Mouse (Mus musculus) hindbrain, postnatal 0 days (tissue): ENCODE results near the gene Klhdc8b. TPM values are rescaled to one million over a fixed set of nuclear protein-coding genes. Genes with fewer than 3 reads are reported as not detected.

Experiments
- ATAC-seq: fragments of 200-750 bp; cut with Nextera tagmentation; 2 replicates; pipeline ENCODE4 v1.8.0; 2017; ENCODE audit warnings: mild to moderate bottlenecking, moderate TSS enrichment, moderate library complexity
- DNase-seq: peaks from one replicate; pipeline ENCODE4 v3.0.0-alpha.2; 2015; ENCODE audit warnings: low spot score
- H3K27ac ChIP-seq: fragments of 300-500 bp; sonication (generic); 2 replicates; pipeline ENCODE4 v1.5.1; 2014; ENCODE audit warnings: mild to moderate bottlenecking
- H3K27me3 ChIP-seq: fragments of 300-500 bp; sonication (generic); 2 replicates; pipeline ENCODE4 v1.6.1; 2014; ENCODE audit warnings: low read length, mixed read lengths; ENCODE audit not compliant: insufficient read depth
- H3K36me3 ChIP-seq: fragments of 300-500 bp; sonication (generic); 2 replicates; pipeline ENCODE4 v1.6.1; 2014; ENCODE audit warnings: low read length, mixed read lengths; ENCODE audit not compliant: insufficient read depth
- H3K4me1 ChIP-seq: fragments of 300-500 bp; sonication (generic); 2 replicates; pipeline ENCODE4 v1.6.1; 2014; ENCODE audit warnings: antibody characterized with exemption, low read length, mixed read lengths; ENCODE audit not compliant: insufficient read depth
- H3K4me2 ChIP-seq: fragments of 300-500 bp; sonication (generic); 2 replicates; pipeline ENCODE4 v1.6.1; 2014; ENCODE audit warnings: low read depth, mild to moderate bottlenecking, low read length, moderate library complexity, mixed read lengths
- H3K4me3 ChIP-seq: fragments of 300-500 bp; sonication (generic); 2 replicates; pipeline ENCODE4 v1.5.1; 2014; ENCODE audit warnings: low read length
- H3K9ac ChIP-seq: fragments of 300-500 bp; sonication (generic); replicated peaks from 2 replicates; pipeline ENCODE4 v1.6.1; 2014; ENCODE audit warnings: mild to moderate bottlenecking, low read length, moderate library complexity, mixed read lengths
- H3K9me3 ChIP-seq: fragments of 300-500 bp; sonication (generic); 2 replicates; pipeline ENCODE4 v1.6.1; 2016; ENCODE audit warnings: low read length, mixed read lengths
- CTCF ChIP-seq: IDR thresholded peaks from 2 replicates; pipeline ENCODE4 v1.5.1; 2016; ENCODE audit warnings: antibody characterized with exemption, control low read depth, low read depth
- WGBS: fragments of 180-500 bp; shearing (Covaris S2); extraction: QIAGEN DNeasy Blood & Tissue Kit; methylation state at CpG from one replicate; pipeline ENCODE4 v1.1.7; 2014; 5-methylcytosine and 5-hydroxymethylcytosine counted together
- polyA plus RNA-seq: library from polyadenylated mRNA; unstranded; fragments of >200 nt; fragmentation: Nextera tagmentation; extraction: Ambion mirVana; gene quantifications from 2 replicates; pipeline ENCODE4 v1.2.1, GENCODE M21; 2015
- total RNA-seq: library from RNA; depleted of rRNA; stranded (reverse); fragments of >200 nt; gene quantifications from 2 replicates; pipeline ENCODE4 v1.2.3, GENCODE M21; 2014

Klhdc8b gene
- total and polyA plus RNA-seq, 2 experiments from 2014 or later, result 46.5 to 72.8 TPM

DNA sequence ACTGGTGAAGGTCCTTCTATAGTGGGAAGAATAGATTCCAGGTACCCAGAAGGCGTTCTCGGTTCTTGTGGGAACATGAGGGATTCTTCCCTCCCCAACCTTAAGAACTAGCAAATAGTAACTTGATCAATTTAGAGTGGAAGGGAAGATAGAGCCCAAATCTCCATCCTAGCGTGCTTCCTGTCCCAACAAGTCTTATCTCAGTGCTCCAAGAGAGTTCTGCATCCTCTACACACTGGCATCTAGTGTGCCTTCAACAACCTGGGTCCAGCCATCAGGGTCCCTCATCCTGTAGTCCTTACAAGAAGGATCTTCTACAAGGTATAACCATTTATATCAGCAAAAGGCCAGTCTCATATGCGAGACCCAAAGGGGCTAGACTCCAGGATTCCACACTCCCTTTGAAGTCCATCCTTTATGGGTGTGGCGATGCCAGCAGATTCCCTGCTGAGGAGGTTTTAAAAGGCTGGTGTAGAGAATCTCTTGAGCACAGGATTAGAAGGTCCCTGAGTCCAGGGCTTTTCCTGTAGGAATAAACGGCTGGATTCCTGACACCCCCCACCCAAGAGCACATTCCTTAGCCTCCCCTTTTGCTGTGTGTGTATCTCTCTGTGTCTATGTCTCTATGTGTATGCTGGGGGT, 9.7 kb downstream of the Klhdc8b start:
- H3K9ac ChIP-seq, result peak overlapping the region; percentile 66
- WGBS, result 47% methylated on average over 6 of the region's 6 CpGs
- DNase-seq (peak; percentile 7), ATAC-seq (no peak)
- H3K4me1 ChIP-seq, result peaks cover 27% of the 10 kb centered on the region
- no peaks in the 10 kb centered on the region for H3K27me3 ChIP-seq
- no peak for TF ChIP-seq CTCF
- no peaks in the 10 kb centered on the region for H3K9me3 ChIP-seq
- peaks cover 5% of the 10 kb centered on the region; the same call in 1 of the 2 replicates for H3K36me3 ChIP-seq
- peak overlapping the region; percentile 74 for H3K27ac ChIP-seq
- peak overlapping the region; percentile 79 for H3K4me2 ChIP-seq
- peak overlapping the region; percentile 56 for H3K4me3 ChIP-seq

DNA sequence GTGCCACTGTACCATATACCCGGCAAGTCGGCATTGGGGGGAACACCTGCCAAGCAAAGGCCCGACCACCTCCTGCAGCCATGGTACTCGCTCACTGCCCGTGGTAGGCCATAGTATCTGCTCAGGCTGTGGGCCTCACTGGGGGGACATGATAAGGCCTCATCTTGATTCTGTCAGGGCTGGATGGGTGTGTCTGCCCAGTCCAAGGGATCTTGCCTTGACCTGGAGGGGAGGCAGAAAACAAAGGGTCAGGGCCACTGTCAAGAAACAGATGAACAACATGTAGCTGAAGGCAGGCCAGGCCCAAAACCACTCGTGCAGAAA, 10.2 kb downstream of the Klhdc8b start:
- Histone ChIP-seq H3K9me3 (no peaks in the 10 kb centered on the region), H3K4me2 (peak overlapping the region; percentile 79), H3K36me3 (peaks cover 5% of the 10 kb centered on the region; the same call in 1 of the 2 replicates), H3K27ac (peak overlapping the region; percentile 74), H3K27me3 (no peaks in the 10 kb centered on the region), H3K4me3 (0 out of 2 replicates have a peak overlapping the region, but pooled peaks have one; percentile 56), H3K4me1 (peaks cover 27% of the 10 kb centered on the region), H3K9ac (peak overlapping the region; percentile 4; the same call in 1 of the 2 replicates)
- DNase-seq (no peak), ATAC-seq (no peak)
- WGBS, result 73% methylated on average over 6 of the region's 6 CpGs
- no peak for TF ChIP-seq CTCF

DNA sequence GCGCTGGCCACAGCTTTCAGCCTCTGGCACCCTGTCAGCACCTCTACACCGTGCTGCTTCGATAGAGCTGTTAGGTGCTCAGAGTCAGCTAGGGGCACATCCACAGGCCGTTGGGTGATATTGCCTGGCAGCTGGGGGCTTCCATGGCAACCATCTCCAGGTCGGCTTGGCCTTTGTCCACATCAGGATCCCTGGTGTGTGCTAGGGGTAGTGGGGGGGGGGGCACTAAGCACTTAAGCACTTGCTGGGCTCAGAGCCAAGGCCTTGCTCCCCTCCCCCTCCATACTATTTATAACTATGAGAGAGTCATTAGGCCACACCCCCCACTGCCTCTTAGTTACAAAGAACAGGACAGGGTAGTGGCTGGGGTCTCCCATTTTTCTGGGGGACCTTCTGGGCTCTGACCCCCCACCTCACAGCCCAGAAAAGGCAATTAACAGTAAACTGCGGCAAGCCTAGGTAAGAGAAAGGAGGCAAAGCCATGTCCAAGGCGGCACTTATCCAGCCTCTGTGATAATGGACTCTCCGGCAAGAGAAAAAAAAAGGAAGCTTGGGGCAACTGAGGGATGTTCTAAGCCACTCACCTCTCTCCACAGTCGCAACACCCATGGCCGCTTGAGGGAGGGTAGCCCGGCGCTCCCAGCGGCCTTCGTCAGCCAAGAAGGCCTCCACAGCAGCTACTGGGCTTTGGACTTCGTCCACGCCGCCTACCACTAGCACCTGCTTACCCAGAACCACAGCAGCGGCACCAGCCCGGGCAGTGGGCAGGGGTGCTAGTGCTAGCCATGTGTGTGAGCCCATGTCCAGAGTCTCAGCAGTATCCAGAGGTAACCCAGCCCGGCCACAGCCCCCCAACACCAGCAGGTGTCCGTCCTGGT, 10.8 kb downstream of the Klhdc8b start:
- peak overlapping the region; percentile 4; the same call in 1 of the 2 replicates for H3K9ac ChIP-seq
- H3K4me3 ChIP-seq, result peak overlapping the region; percentile 18
- H3K27ac ChIP-seq, result peak overlapping the region; percentile 74
- H3K4me1 ChIP-seq, result peaks cover 27% of the 10 kb centered on the region
- no peaks in the 10 kb centered on the region for H3K27me3 ChIP-seq
- no peak for TF ChIP-seq CTCF
- peak; percentile 76 for DNase-seq
- peaks cover 5% of the 10 kb centered on the region; the same call in 1 of the 2 replicates for H3K36me3 ChIP-seq
- 43% methylated on average over 21 of the region's 21 CpGs for WGBS
- H3K4me2 ChIP-seq, result peak overlapping the region; percentile 79
- H3K9me3 ChIP-seq, result no peaks in the 10 kb centered on the region
- ATAC-seq, result peak; percentile 24

DNA sequence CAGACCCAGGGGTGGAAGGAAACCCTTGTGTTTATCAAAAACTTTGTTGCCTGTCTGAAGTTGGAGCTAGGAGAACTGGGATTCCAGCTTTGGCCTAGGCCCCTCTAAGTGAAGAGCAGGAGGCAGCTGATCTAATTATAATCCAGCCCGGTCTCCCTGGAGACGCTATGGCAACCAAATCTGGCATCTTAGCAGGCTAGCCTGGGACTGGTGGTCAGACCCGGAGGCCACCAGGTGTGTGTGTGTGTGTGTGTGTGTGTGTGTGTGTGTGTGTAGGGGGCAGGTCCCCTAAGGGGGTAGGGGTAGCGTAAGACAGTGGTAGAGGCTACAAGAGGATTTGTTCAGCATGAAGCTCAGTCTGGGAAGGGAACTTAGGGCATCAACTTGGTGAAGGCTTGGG, 11.5 kb downstream of the Klhdc8b start:
- no peak overlapping the region for H3K4me3 ChIP-seq
- no peaks in the 10 kb centered on the region for H3K9me3 ChIP-seq
- H3K36me3 ChIP-seq, result peaks cover 5% of the 10 kb centered on the region; the same call in 1 of the 2 replicates
- H3K27me3 ChIP-seq, result no peaks in the 10 kb centered on the region
- TF ChIP-seq CTCF, result no peak
- WGBS, result 19% methylated on average over 4 of the region's 4 CpGs
- peak; percentile 85 for DNase-seq
- peak overlapping the region; percentile 74; the same call in 1 of the 2 replicates for H3K27ac ChIP-seq
- ATAC-seq, result peak; percentile 44
- H3K4me1 ChIP-seq, result peaks cover 27% of the 10 kb centered on the region
- H3K9ac ChIP-seq, result 0 out of 2 replicates have a peak overlapping the region, but pooled peaks have one; percentile 4
- peak overlapping the region; percentile 79 for H3K4me2 ChIP-seq

DNA sequence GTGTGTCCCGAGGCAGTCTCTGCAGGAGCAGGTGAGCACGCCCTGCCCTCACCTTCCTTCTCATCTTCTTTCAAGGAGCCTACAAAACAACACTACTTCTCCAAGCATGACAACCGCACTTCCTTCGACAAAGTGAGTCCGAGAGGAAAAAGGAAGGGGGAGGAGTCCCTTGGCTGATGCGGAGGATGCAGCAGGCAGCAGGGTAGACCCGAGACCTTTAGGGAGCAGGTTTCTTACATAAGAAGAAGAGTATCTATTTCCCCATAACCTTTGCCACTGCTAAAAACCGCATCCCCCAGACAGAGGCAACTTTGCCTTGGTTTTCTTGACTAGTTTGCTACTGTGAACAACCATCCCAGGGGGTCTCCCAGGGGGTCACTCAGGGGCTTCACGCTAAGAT, 16.3 kb downstream of the Klhdc8b start:
- 74% methylated on average over 9 of the region's 9 CpGs for WGBS

DNA sequence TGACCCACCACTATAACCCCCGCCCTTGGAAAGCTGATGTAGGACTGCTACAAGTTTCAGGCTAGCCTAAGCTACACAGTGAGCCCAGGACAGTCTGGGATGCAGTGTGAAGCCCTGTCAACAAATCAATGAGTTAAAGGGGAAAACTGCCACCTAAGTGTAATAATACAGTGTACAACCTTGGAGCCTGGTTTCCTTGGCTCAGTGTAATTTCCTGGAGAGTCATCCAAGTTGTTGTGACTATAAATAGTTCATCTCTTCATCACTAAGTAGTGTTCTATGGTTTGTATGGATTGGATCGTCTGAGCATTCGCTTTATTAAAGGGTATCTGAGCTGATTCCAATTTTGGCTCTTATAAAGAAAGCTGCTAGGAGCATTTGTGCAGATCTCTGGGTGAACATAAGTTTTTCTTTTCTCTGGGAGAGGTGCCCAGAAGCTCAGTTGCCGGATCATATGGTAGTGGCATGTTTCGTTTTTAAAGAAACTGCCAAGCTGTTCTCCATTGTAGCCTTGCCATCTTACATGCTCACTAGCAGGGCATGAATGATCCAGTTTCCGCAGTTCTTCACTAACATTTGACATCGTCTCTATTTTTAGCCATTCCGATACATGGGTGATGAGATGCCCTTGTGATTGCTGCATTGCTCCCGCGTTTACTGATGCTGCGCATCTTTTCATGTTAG, 20.0 kb downstream of the Klhdc8b start:
- Histone ChIP-seq H3K4me1 (peaks cover 4% of the 10 kb centered on the region; the same call in 1 of the 2 replicates), H3K4me2 (no peak overlapping the region), H3K9me3 (no peaks in the 10 kb centered on the region), H3K27me3 (no peaks in the 10 kb centered on the region), H3K36me3 (no peaks in the 10 kb centered on the region), H3K4me3 (no peak overlapping the region), H3K9ac (no peak overlapping the region), H3K27ac (no peak overlapping the region)
- DNase-seq (no peak), ATAC-seq (no peak)
- no peak for TF ChIP-seq CTCF
- WGBS, result 66% methylated on average over 11 of the region's 11 CpGs

More for the DNA sequence above, 16.3 kb downstream of the Klhdc8b start:
- Histone ChIP-seq H3K4me3 (no peak overlapping the region), H3K9ac (no peak overlapping the region), H3K4me2 (no peak overlapping the region), H3K9me3 (no peaks in the 10 kb centered on the region), H3K27me3 (no peaks in the 10 kb centered on the region), H3K4me1 (peaks cover 9% of the 10 kb centered on the region), H3K36me3 (peaks cover 5% of the 10 kb centered on the region; the same call in 1 of the 2 replicates), H3K27ac (no peak overlapping the region)
- DNase-seq (no peak), ATAC-seq (no peak)
- no peak for TF ChIP-seq CTCF
